Mouse (Mus musculus): ENCODE measurements around the gene Ifna9.
"Not testable (repeated sequence)": the region's sequence is repeated elsewhere in the genome, so short reads cannot be mapped to it uniquely, and the experiment has no call there.

Ifna9 gene

DNA sequence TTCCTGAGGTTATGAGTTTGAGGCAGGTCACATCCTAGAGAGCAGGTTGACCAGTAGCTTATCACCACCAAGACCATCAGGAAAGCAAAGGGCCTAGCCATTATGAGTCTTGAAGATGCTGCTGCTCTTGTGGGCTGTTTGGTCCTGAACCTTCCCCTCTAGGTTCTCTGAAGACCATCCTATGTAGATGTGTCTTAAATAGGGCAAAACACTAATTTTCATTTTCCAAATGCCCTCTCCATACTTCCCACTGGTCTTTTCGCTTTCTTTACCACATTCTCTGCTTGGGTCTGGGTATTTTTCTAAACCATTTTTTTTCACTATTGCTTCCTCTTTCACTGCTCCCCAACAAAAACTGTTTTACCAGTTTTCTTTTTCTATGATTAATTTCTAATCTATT lies at the start of gene Ifna9:
Gene Ifna9, minus strand, starts transcription at position 101 of the 400 bp plus-strand sequence.
- DNase-seq (ENCODE audit: low spot score in 2 of 2) = no peak

- peak; percentile 38 to 82 for DNase-seq (ENCODE audit: low spot score in 2 of 2)
Observed at GRCm38 (mm10) chr4:88641077-88641831, 49.1 kb upstream of the Ifna9 start.

GRCm38 (mm10) chr4:88640704-88641076 lies 48.5 kb upstream of the Ifna9 start:
- DNase-seq (ENCODE audit: low spot score in 2 of 2) = no peak

DNA sequence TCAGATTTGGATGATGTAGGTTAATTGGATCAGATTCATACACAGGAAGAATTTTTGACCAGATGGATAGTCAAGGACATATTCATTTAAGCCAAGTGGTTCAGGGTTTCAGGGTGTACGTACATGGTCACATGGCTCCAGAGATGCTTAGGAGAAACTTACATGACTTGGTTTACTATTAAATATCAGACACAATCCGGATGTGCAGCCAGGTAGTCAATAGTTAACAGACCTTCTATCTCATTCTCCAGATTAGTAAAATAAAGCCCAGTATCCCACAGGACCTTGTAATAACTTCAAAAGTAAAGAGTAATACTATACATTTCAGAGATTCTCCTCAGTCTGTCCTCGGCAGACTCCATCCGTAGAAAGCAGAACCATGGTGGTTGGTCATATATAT lies 42.1 kb upstream of the Ifna9 start, which contains the start of gene C87499:
Gene C87499, minus strand, starts transcription at position 101 of the 400 bp plus-strand sequence.
- no peak for DNase-seq (ENCODE audit: low spot score in 2 of 2)

DNA sequence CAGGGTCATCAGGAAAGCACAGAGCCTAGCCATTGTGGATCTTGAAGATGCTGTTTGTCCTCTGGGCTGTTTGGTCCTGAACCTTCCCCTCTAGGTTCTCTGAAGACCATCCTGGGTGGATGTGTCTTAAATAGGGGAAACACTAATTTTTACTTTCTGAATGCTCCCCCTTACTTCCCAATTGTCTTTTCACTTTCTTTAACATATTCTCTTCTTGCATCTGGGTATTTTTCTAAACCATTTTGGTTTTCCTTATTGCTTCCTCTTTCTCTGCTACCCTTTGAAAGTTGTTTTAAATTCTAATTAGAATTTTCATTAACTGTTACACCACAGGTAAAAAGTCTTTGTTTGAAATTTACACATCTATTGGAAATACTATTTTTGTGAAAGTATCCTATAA lies 11.1 kb upstream of the Ifna9 start, which contains the start of gene Ifna12:
Gene Ifna12, minus strand, starts transcription at position 101 of the 400 bp plus-strand sequence.
- DNase-seq (ENCODE audit: low spot score in 2 of 2) = no peak

GRCm38 (mm10) chr4:88571698-88572097 lies 20.5 kb downstream of the Ifna9 start, which contains the start of gene Ifna14:
Gene Ifna14 (minus strand): TSS chr4:88571798.
- DNase-seq (ENCODE audit: low spot score in 2 of 2) = no peak

- DNase-seq (ENCODE audit: low spot score in 2 of 2) = no peak
Observed at GRCm38 (mm10) chr4:88561791-88562190, 30.4 kb downstream of the Ifna9 start.

DNA sequence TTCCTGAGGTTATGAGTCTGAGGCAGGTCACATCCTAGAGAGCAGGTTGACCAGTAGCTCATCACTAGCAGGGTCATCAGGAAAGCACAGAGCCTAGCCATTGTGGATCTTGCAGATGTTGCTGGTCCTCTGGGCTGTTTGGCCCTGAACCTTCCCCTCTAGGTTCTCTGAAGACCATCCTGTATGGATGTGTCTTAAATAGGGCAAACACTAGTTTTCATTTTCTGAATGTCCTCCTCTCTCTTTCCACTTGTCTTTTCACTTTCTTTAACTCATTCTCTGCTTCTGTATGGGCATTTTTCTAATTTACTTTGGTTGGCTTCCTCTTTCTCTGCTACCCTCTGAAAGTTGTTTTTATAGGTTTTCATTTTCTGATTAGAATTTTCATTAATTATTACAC lies 34.0 kb downstream of the Ifna9 start, which contains the start of gene Ifna15:
Gene Ifna15, minus strand, starts transcription at position 101 of the 400 bp plus-strand sequence.
- DNase-seq (ENCODE audit: low spot score in 2 of 2) = not testable (repeated sequence)

GRCm38 (mm10) chr4:88550161-88550945 lies 41.8 kb downstream of the Ifna9 start:
- peak; percentile 28 to 39 for DNase-seq (ENCODE audit: low spot score in 2 of 2)

DNA sequence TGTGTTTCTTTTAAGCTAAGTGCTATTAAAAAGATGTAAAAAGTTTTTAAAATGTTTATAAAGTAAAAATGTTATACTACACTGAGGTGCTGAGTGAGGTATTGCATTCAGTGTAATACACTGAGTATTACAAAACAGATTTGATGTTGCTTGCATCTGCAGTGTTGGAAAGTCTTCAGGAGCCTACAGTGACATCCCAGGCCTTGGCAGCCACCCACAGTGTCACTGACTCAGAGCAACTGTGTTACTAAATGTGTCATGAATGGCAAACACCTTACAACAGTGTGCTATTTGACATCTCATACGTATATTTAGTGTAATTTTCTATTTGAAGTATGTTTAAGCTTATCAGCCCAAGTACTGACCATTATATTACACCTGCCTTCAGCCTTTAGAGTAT lies 44.2 kb downstream of the Ifna9 start:
- no peak for DNase-seq (ENCODE audit: low spot score in 2 of 2)

GRCm38 (mm10) chr4:88543649-88544234 lies 48.4 kb downstream of the Ifna9 start:
- DNase-seq (ENCODE audit: low spot score in 2 of 2) = no peak

Measured in frontal cortex, postnatal 10 days (tissue).